In genomic region chr5:151127298-151127717, GRCm38 (mm10) we compare ENCODE assay signal across 11 mouse cellular contexts.
DNase-seq lines count a peak whose midpoint lies in the region; ATAC-seq and TF ChIP-seq lines count a peak whose summit lies in the region.
"Had no signal": no experiment of that assay in that cellular context is flagged by ENCODE, and none has a peak within 500 bp of the region (broad histone marks: within the 10 kb centered on the region; RNA-seq: fewer than 3 reads in every experiment).

No protein-coding gene starts in this region.

- peaks cover 8% of the 10 kb centered on the region for H3K4me1 ChIP-seq in lung, adult 2 months (ENCODE audit: control insufficient read depth, insufficient read depth, low read length)
- H3K4me1 ChIP-seq in stomach, embryonic 16.5 days (ENCODE audit: control insufficient read depth, insufficient read depth, low read length), result 0 out of 2 replicates have a peak, but pooled peaks cover 2% of the 10 kb centered on the region
- H3K4me1 ChIP-seq in forebrain, embryonic 13.5 days, result no peaks in the 10 kb centered on the region

- peak overlapping the region; percentile 75 for H3K4me3 ChIP-seq in gastrocnemius, adult 2 months
- H3K4me3 ChIP-seq in lung, adult 2 months (replicated peaks; ENCODE audit: extremely low read depth, low read depth, low read length), result peak overlapping the region; percentile 72
- H3K4me3 ChIP-seq in stomach, embryonic 16.5 days (replicated peaks; ENCODE audit: low read length), result peak overlapping the region; percentile 50
- no peak overlapping the region for H3K4me3 ChIP-seq in forebrain, embryonic 13.5 days
- H3K4me3 ChIP-seq: neural tube, embryonic 12.5 days had no signal

- TF ChIP-seq CTCF in gastrocnemius, adult 2 months (IDR thresholded peaks at IDR 0.05), result no peak
- TF ChIP-seq CTCF in lung, adult 2 months (IDR thresholded peaks at IDR 0.05; ENCODE audit: insufficient read depth, low read length), result no peak

- no peaks in the 10 kb centered on the region for H3K9me3 ChIP-seq in stomach, embryonic 16.5 days (replicated peaks; ENCODE audit: control insufficient read depth, low read length)
- H3K9me3 ChIP-seq in forebrain, embryonic 13.5 days (replicated peaks), result no peaks in the 10 kb centered on the region
- H3K9me3 ChIP-seq: neural tube, embryonic 12.5 days had no signal

- peak; percentile 38; the same call in 1 of the 2 replicates for ATAC-seq in stomach, embryonic 16.5 days (ENCODE audit: insufficient read depth, low FRiP score)
- no peak for ATAC-seq in forebrain, embryonic 13.5 days
- ATAC-seq: activated CD4-positive, CD25-positive, alpha-beta regulatory T cell, adult 4 months had no signal

- H3K36me3 ChIP-seq in stomach, embryonic 16.5 days (ENCODE audit: control insufficient read depth, insufficient read depth, low read length), result no peaks in the 10 kb centered on the region
- H3K36me3 ChIP-seq in forebrain, embryonic 13.5 days (ENCODE audit: poor library complexity, severe bottlenecking), result no peaks in the 10 kb centered on the region
- H3K36me3 ChIP-seq: neural tube, embryonic 12.5 days had no signal

- intact Hi-C loops in gastrocnemius, adult 2 months (cut with DNase I), result loop anchor here (5.0 kb wide), 1 partner anchor 70 kb away; no protein-coding TSS in a partner anchor
- intact Hi-C loops in gastrocnemius, postnatal 36 days (cut with DNase I), result no loop called here

- 28% methylated on average over 6 of the region's 6 CpGs for WGBS in lung, adult 2 months
- 16% methylated on average over 6 of the region's 6 CpGs for WGBS in stomach, embryonic 16.5 days
- 56% methylated on average over 6 of the region's 6 CpGs for WGBS in forebrain, embryonic 13.5 days

- H3K4me2 ChIP-seq in stomach, embryonic 16.5 days (ENCODE audit: low read depth, low read length), result peak overlapping the region; percentile 59
- H3K4me2 ChIP-seq in forebrain, embryonic 13.5 days, result no peak overlapping the region
- H3K4me2 ChIP-seq: neural tube, embryonic 12.5 days had no signal

- H3K27ac ChIP-seq in gastrocnemius, adult 2 months, result peak overlapping the region; percentile 86
- peak overlapping the region; percentile 95 for H3K27ac ChIP-seq in stomach, embryonic 16.5 days (ENCODE audit: low read length)
- no peak overlapping the region for H3K27ac ChIP-seq in forebrain, embryonic 13.5 days
- H3K27ac ChIP-seq: neural tube, embryonic 12.5 days had no signal

- DNase-seq in gastrocnemius, adult 2 months, result peak; percentile 36
- DNase-seq in gastrocnemius, postnatal 36 days, result no peak
- no peak for DNase-seq in lung, adult 2 months
- DNase-seq in lung, postnatal 14 days, result no peak
- peak; percentile 25 to 52 for DNase-seq in kidney, postnatal 4 days
- no peak for DNase-seq in embryo, embryonic 11 days
- DNase-seq: cerebellum, adult 9-10 months had no signal

- peak; percentile 43; the same call in 1 of the 2 replicates for TF ChIP-seq POLR2A in lung, adult 2 months (IDR thresholded peaks at IDR 0.05; ENCODE audit: borderline replicate concordance, extremely low read depth, low read depth, low read length)

- H3K27me3 ChIP-seq in stomach, embryonic 16.5 days (ENCODE audit: control insufficient read depth, insufficient read depth, low read length), result no peaks in the 10 kb centered on the region
- no peaks in the 10 kb centered on the region for H3K27me3 ChIP-seq in forebrain, embryonic 13.5 days
- H3K27me3 ChIP-seq: neural tube, embryonic 12.5 days had no signal

- peak overlapping the region; percentile 69 for H3K9ac ChIP-seq in stomach, embryonic 16.5 days (ENCODE audit: low read length)
- H3K9ac ChIP-seq in forebrain, embryonic 13.5 days, result no peak overlapping the region
- H3K9ac ChIP-seq: neural tube, embryonic 12.5 days had no signal

Comparison
In these comparisons a context has a peak if more than half of its experiments do, and no peak if none do; other contexts are left out.
1. DNase-seq: peak in gastrocnemius, adult 2 months (single experiment) and kidney, postnatal 4 days (2 of 2); none in gastrocnemius, postnatal 36 days (0 of 2), lung, adult 2 months (single experiment), lung, postnatal 14 days (single experiment) and embryo, embryonic 11 days (single experiment).